Mouse (Mus musculus) liver, embryonic 14.5 days (tissue): ENCODE results near the gene Bex6.

ENCODE experiments used
- CTCF ChIP-seq: IDR thresholded peaks from 2 replicates; pipeline ENCODE4 v1.5.1; 2016; ENCODE audit warnings: antibody characterized with exemption, low read depth, control low read depth
- EP300 ChIP-seq: IDR thresholded peaks from 2 replicates; pipeline ENCODE4 v1.6.1; 2016; ENCODE audit warnings: antibody characterized with exemption, low read depth

DNA sequence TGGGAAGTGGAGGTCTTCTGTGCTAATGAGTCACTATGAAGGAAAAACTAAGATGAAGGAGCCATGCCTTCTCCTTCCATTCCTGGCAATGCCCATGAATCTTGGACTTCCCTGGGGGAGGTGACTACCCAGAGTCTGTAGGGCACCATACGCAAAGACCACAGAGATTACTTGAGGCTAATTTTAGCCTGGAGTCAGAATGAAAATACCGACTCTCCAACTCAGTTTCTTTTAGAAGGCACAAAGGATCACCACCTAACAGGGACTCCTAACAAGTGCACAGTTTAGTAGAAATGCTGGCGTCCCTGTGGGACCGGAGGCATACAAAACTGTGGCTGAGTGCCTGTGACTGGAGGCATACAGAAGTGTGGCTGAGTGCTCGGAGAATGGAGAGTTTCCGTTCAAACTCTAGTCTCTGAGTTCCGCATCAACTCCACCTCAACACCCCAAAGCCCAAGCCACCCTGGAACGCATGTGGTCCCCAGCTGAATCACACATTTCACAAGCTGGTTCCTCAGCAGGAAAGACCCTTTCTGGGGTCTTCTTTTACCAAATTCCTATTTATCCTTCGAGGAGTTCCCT lies 18.8 kb upstream of the Bex6 start:
- TF ChIP-seq CTCF, result no peak
- TF ChIP-seq EP300, result no peak
